Mouse (Mus musculus) intestine, postnatal 0 days (tissue): Measurements from ENCODE around the gene Tubal3. TPM values are rescaled to one million over a fixed set of nuclear protein-coding genes. Genes with fewer than 3 reads are reported as not detected.
"Not testable (repeated sequence)": the region's sequence is repeated elsewhere in the genome, so short reads cannot be mapped to it uniquely, and the experiment has no call there.

ENCODE experiments used
- ATAC-seq: fragments of 200-750 bp; cut with Nextera tagmentation; 2 replicates; pipeline ENCODE4 v1.8.0; 2017; ENCODE audit warnings: mild to moderate bottlenecking, moderate TSS enrichment, moderate library complexity
- H3K27ac ChIP-seq: fragments of 300-500 bp; sonication (generic); 2 replicates; pipeline ENCODE4 v1.5.1; 2014; ENCODE audit warnings: mild to moderate bottlenecking, low read depth, low read length, moderate library complexity
- H3K27me3 ChIP-seq: fragments of 300-500 bp; sonication (generic); replicated peaks from 2 replicates; pipeline ENCODE4 v1.6.1; 2014; ENCODE audit warnings: low read length, mixed read lengths; ENCODE audit not compliant: control insufficient read depth, insufficient read depth
- H3K36me3 ChIP-seq: fragments of 300-500 bp; sonication (generic); 2 replicates; pipeline ENCODE4 v1.6.1; 2014; ENCODE audit warnings: mild to moderate bottlenecking, moderate library complexity; ENCODE audit not compliant: control insufficient read depth, insufficient read depth
- H3K4me1 ChIP-seq: fragments of 300-500 bp; sonication (generic); replicated peaks from 2 replicates; pipeline ENCODE4 v1.6.1; 2014; ENCODE audit warnings: antibody characterized with exemption, low read length, mixed read lengths; ENCODE audit not compliant: control insufficient read depth, insufficient read depth
- H3K4me2 ChIP-seq: fragments of 300-500 bp; sonication (generic); replicated peaks from 2 replicates; pipeline ENCODE4 v1.6.1; 2014; ENCODE audit warnings: low read depth, mild to moderate bottlenecking, moderate library complexity
- H3K4me3 ChIP-seq: fragments of 300-500 bp; sonication (generic); 2 replicates; pipeline ENCODE4 v1.5.1; 2014; ENCODE audit warnings: low read depth, low read length
- H3K9ac ChIP-seq: fragments of 300-500 bp; sonication (generic); 2 replicates; pipeline ENCODE4 v1.6.1; 2014; ENCODE audit warnings: mild to moderate bottlenecking, low read depth, low read length
- H3K9me3 ChIP-seq: fragments of 300-500 bp; sonication (generic); 2 replicates; pipeline ENCODE4 v1.6.1; 2016; ENCODE audit warnings: mixed run types; ENCODE audit not compliant: control insufficient read depth
- CTCF ChIP-seq: sonication (generic); IDR thresholded peaks from 2 replicates; pipeline ENCODE4 v1.5.1; 2016; ENCODE audit warnings: low read depth, mild to moderate bottlenecking, control low read depth, antibody characterized with exemption, moderate library complexity
- WGBS: fragments of 180-500 bp; shearing (Covaris S2); extraction: QIAGEN DNeasy Blood & Tissue Kit; methylation state at CpG from one replicate; pipeline ENCODE4 v1.1.7; 2014; 5-methylcytosine and 5-hydroxymethylcytosine counted together
- polyA plus RNA-seq: library from polyadenylated mRNA; unstranded; fragments of >200 nt; fragmentation: Nextera tagmentation; extraction: Ambion mirVana; gene quantifications from 2 replicates; pipeline ENCODE4 v1.2.1, GENCODE M21; 2015

Gene Tubal3
- polyA plus RNA-seq, 1 experiment from 2014 or later: 44.1 TPM

GRCm38 (mm10) chr13:3894549-3894948, 23.5 kb upstream of the Tubal3 start:
- 58% methylated on average over 8 of the region's 8 CpGs for WGBS
- no peak for ATAC-seq
- H3K9me3 ChIP-seq: no peaks in the 10 kb centered on the region
- H3K9ac ChIP-seq: no peak overlapping the region
- H3K27ac ChIP-seq: peak overlapping the region; percentile 86
- H3K36me3 ChIP-seq: no peaks in the 10 kb centered on the region
- H3K27me3 ChIP-seq: no peaks in the 10 kb centered on the region
- H3K4me1 ChIP-seq: peaks cover 10% of the 10 kb centered on the region; the same call in 1 of the 2 replicates
- 0 out of 2 replicates have a peak overlapping the region, but pooled peaks have one; percentile 69 for H3K4me2 ChIP-seq
- no peak for TF ChIP-seq CTCF
- no peak overlapping the region for H3K4me3 ChIP-seq

DNA sequence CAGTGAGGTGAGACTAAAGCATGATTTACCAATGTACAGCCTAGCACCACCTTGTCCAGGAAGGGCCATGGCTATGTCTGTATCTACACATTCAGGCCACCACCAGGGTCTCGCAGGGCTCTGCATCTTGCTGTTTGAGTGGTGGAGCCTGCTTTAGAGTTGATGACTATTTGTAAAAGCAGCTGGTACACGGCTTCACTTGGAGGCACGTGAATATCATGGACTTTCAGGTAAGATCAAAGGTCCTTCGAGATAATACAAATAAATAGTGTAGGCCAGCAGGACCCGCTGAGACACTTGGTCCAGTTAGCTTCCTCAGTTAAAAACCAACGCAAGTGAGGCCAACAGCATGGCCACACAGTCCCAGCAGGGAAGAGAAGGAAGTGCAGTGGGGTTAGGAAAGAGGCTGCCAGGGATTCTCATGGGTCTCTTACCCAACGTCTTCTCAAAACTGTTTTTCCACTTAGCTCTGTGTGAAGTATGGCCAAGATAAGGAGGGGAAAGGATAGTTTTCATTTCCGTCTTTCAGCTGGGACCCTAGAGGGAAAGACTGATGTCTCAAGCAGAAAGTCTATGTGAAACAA, 22.6 kb upstream of the Tubal3 start:
- Histone ChIP-seq H3K9ac (no peak overlapping the region), H3K4me1 (peaks cover 10% of the 10 kb centered on the region; the same call in 1 of the 2 replicates), H3K4me3 (no peak overlapping the region), H3K27ac (peak overlapping the region; percentile 86), H3K4me2 (no peak overlapping the region), H3K9me3 (no peaks in the 10 kb centered on the region), H3K27me3 (no peaks in the 10 kb centered on the region), H3K36me3 (no peaks in the 10 kb centered on the region)
- TF ChIP-seq CTCF: peak; percentile 13
- 40% methylated on average over 8 of the region's 8 CpGs for WGBS
- peak; percentile 29 for ATAC-seq

- WGBS: 75% methylated on average over 6 of the region's 6 CpGs
- TF ChIP-seq CTCF: no peak
- Histone ChIP-seq H3K9ac (no peak overlapping the region), H3K27me3 (no peaks in the 10 kb centered on the region), H3K4me1 (peaks cover 10% of the 10 kb centered on the region; the same call in 1 of the 2 replicates), H3K27ac (peak overlapping the region; percentile 86), H3K4me3 (no peak overlapping the region), H3K9me3 (no peaks in the 10 kb centered on the region), H3K36me3 (no peaks in the 10 kb centered on the region), H3K4me2 (no peak overlapping the region)
- ATAC-seq: no peak
Observed at GRCm38 (mm10) chr13:3896032-3896431, 22.0 kb upstream of the Tubal3 start.

- Histone ChIP-seq H3K4me2 (no peak overlapping the region), H3K4me3 (no peak overlapping the region), H3K36me3 (no peaks in the 10 kb centered on the region), H3K27me3 (no peaks in the 10 kb centered on the region), H3K27ac (no peak overlapping the region; the same call in 1 of the 2 replicates), H3K9ac (no peak overlapping the region), H3K9me3 (no peaks in the 10 kb centered on the region), H3K4me1 (peaks cover 10% of the 10 kb centered on the region; the same call in 1 of the 2 replicates)
- 23% methylated on average over 5 of the region's 5 CpGs for WGBS
- no peak for ATAC-seq
- TF ChIP-seq CTCF: peak; percentile 96
Observed at GRCm38 (mm10) chr13:3896913-3897312, 21.2 kb upstream of the Tubal3 start.

- not testable (repeated sequence) for ATAC-seq, H3K4me2 ChIP-seq, H3K9ac ChIP-seq, H3K27me3 ChIP-seq, H3K9me3 ChIP-seq, H3K4me3 ChIP-seq, H3K27ac ChIP-seq, H3K36me3 ChIP-seq
- peaks cover 10% of the 10 kb centered on the region; the same call in 1 of the 2 replicates for H3K4me1 ChIP-seq
- 93% methylated on average over 5 of the region's 5 CpGs for WGBS
Observed at GRCm38 (mm10) chr13:3898202-3898601, 19.9 kb upstream of the Tubal3 start.

GRCm38 (mm10) chr13:3899301-3899700, 18.8 kb upstream of the Tubal3 start:
- Histone ChIP-seq H3K27ac (no peak overlapping the region), H3K4me3 (no peak overlapping the region), H3K27me3 (no peaks in the 10 kb centered on the region), H3K4me1 (peaks cover 9% of the 10 kb centered on the region; the same call in 1 of the 2 replicates), H3K9ac (no peak overlapping the region), H3K9me3 (no peaks in the 10 kb centered on the region), H3K4me2 (no peak overlapping the region), H3K36me3 (no peaks in the 10 kb centered on the region)
- no peak for TF ChIP-seq CTCF
- 92% methylated on average over 9 of the region's 9 CpGs for WGBS
- ATAC-seq: no peak
